ENCODE assay signal across 11 mouse cellular contexts in the genomic region with DNA sequence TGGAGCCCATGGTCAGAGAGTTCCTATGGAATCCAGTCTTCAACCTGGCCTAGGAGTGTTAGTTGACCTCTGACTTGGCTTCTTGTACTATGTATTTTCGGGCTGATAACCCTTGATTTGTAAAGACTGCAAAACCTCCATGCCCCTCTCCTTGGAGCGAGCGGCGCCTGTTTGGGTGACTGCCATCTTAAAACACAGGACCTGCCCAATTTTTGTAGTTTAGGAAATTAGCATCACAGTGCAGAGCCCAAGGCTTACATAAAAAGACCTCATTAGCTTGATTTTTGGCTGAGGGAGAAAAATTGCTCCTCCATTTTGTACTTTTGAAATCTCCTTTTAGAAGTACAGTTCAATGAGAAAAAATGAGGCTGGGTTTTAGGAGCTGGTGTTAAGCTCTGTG. TPM values are rescaled to one million over a fixed set of nuclear protein-coding genes. Genes with fewer than 3 reads are reported as not detected.
DNase-seq lines count a peak whose midpoint lies in the region; ATAC-seq and TF ChIP-seq lines count a peak whose summit lies in the region.
"Had no signal": no experiment of that assay in that cellular context is flagged by ENCODE, and none has a peak within 500 bp of the region (broad histone marks: within the 10 kb centered on the region; RNA-seq: fewer than 3 reads in every experiment).

No protein-coding gene starts in this region.

- WGBS in kidney, postnatal 0 days: 84% methylated on average over 4 of the region's 4 CpGs
- 79% methylated on average over 4 of the region's 4 CpGs for WGBS in embryonic facial prominence, embryonic 15.5 days
- WGBS in limb, embryonic 10.5 days: 87% methylated on average over 4 of the region's 4 CpGs
- WGBS in olfactory bulb, adult 2 months: 37% methylated on average over 4 of the region's 4 CpGs

- no peak for ATAC-seq in kidney, postnatal 0 days (replicated peaks; ENCODE audit: low FRiP score, low read depth)
- no peak for ATAC-seq in embryonic facial prominence, embryonic 15.5 days (ENCODE audit: insufficient number of reproducible peaks, low FRiP score, low TSS enrichment, low read depth)
- ATAC-seq: inflammation-experienced regulatory T-cells, adult 6 months; Patski had no signal

- TF ChIP-seq CTCF in kidney, postnatal 0 days (IDR thresholded peaks at IDR 0.05; ENCODE audit: low read depth): no peak
- no peak for TF ChIP-seq CTCF in olfactory bulb, adult 2 months (IDR thresholded peaks at IDR 0.05; ENCODE audit: insufficient read depth, low read depth, low read length)

- no peak for DNase-seq in kidney, postnatal 0 days (ENCODE audit: low spot score)
- no peak for DNase-seq in kidney, adult 9 months
- DNase-seq in limb, embryonic 10.5 days (ENCODE audit: low spot score): no peak
- no peak for DNase-seq in right cerebral cortex, postnatal 25 days
- no peak for DNase-seq in layer of hippocampus, postnatal 14 days (ENCODE audit: low spot score in 2 of 2)
- DNase-seq in cerebellum, adult 9-10 months: no peak
- DNase-seq: cerebellum, postnatal 10 days had no signal

- no peak for TF ChIP-seq POLR2A in olfactory bulb, adult 2 months (IDR thresholded peaks at IDR 0.05; ENCODE audit: insufficient read depth, low read depth, low read length)

- H3K4me1 ChIP-seq in kidney, postnatal 0 days (replicated peaks; ENCODE audit: insufficient read depth, low read length): peaks cover 13% of the 10 kb centered on the region; the same call in 1 of the 2 replicates
- H3K4me1 ChIP-seq in embryonic facial prominence, embryonic 15.5 days: peaks cover 25% of the 10 kb centered on the region
- peaks cover 44% of the 10 kb centered on the region for H3K4me1 ChIP-seq in limb, embryonic 10.5 days
- H3K4me1 ChIP-seq in olfactory bulb, adult 2 months (ENCODE audit: control insufficient read depth, insufficient read depth, low read length): peaks cover 13% of the 10 kb centered on the region

- H3K4me2 ChIP-seq in kidney, postnatal 0 days (ENCODE audit: low read length): peak overlapping the region; percentile 91; the same call in 1 of the 2 replicates
- H3K4me2 ChIP-seq in embryonic facial prominence, embryonic 15.5 days (replicated peaks): peak overlapping the region; percentile 71

- no peaks in the 10 kb centered on the region for H3K9me3 ChIP-seq in kidney, postnatal 0 days (replicated peaks; ENCODE audit: low read length)
- no peaks in the 10 kb centered on the region for H3K9me3 ChIP-seq in embryonic facial prominence, embryonic 15.5 days (replicated peaks)
- no peaks in the 10 kb centered on the region for H3K9me3 ChIP-seq in limb, embryonic 10.5 days (replicated peaks)

- no peak overlapping the region for H3K9ac ChIP-seq in kidney, postnatal 0 days (ENCODE audit: low read depth, low read length)
- H3K9ac ChIP-seq in embryonic facial prominence, embryonic 15.5 days: no peak overlapping the region

- H3K27me3 ChIP-seq in kidney, postnatal 0 days (ENCODE audit: insufficient read depth, low read length): no peaks in the 10 kb centered on the region
- no peaks in the 10 kb centered on the region; the same call in 1 of the 2 replicates for H3K27me3 ChIP-seq in embryonic facial prominence, embryonic 15.5 days
- no peaks in the 10 kb centered on the region for H3K27me3 ChIP-seq in limb, embryonic 10.5 days (ENCODE audit: low read depth, poor library complexity, severe bottlenecking)
- H3K27me3 ChIP-seq: Patski had no signal

- no peak overlapping the region; the same call in 1 of the 2 replicates for H3K4me3 ChIP-seq in kidney, postnatal 0 days (replicated peaks; ENCODE audit: low read depth, low read length)
- peak overlapping the region; percentile 90 for H3K4me3 ChIP-seq in embryonic facial prominence, embryonic 15.5 days (replicated peaks)
- peak overlapping the region; percentile 92 for H3K4me3 ChIP-seq in limb, embryonic 10.5 days
- H3K4me3 ChIP-seq in olfactory bulb, adult 2 months (ENCODE audit: insufficient read depth, low read depth, low read length): no peak overlapping the region

- H3K27ac ChIP-seq in kidney, postnatal 0 days: no peak overlapping the region
- H3K27ac ChIP-seq in embryonic facial prominence, embryonic 15.5 days (replicated peaks): no peak overlapping the region
- H3K27ac ChIP-seq in limb, embryonic 10.5 days: no peak overlapping the region
- H3K27ac ChIP-seq in olfactory bulb, adult 2 months (ENCODE audit: insufficient read depth, low read depth, low read length): peak overlapping the region; percentile 81

- peaks cover 11% of the 10 kb centered on the region; the same call in 1 of the 2 replicates for H3K36me3 ChIP-seq in kidney, postnatal 0 days (ENCODE audit: insufficient read depth, low read length)
- peaks cover 24% of the 10 kb centered on the region for H3K36me3 ChIP-seq in embryonic facial prominence, embryonic 15.5 days
- peaks cover 54% of the 10 kb centered on the region for H3K36me3 ChIP-seq in limb, embryonic 10.5 days

RNA-seq across cellular contexts. Expression of a gene that starts 2.2 kb away (rescaled TPM):
- 73.6 and 88.7 TPM in 2 replicates for polyA plus RNA-seq in kidney, postnatal 0 days (2015; fragmentation: Nextera tagmentation; extraction: Ambion mirVana)
- polyA plus RNA-seq in embryonic facial prominence, embryonic 15.5 days (2015; fragmentation: Nextera tagmentation; extraction: Ambion mirVana): 102 and 103 TPM in 2 replicates
- polyA plus RNA-seq in limb, embryonic 10.5 days (2016; fragmentation: Nextera tagmentation; extraction: Ambion mirVana): 290 and 298 TPM in 2 replicates
- 382 TPM in 1 of 2 replicates, not detected in the other for polyA plus RNA-seq in olfactory bulb, adult 2 months (2012; ENCODE audit: insufficient read depth, insufficient read length, low replicate concordance, missing spikeins)
- 1 to 10 TPM; 5.2 to 6.7 TPM for total RNA-seq in layer of hippocampus, postnatal 14 days (2021)

Comparison
In these comparisons a context has a peak if more than half of its experiments do, and no peak if none do; other contexts are left out.
1. H3K4me3 ChIP-seq: peak in embryonic facial prominence, embryonic 15.5 days (single experiment) and limb, embryonic 10.5 days (single experiment); none in kidney, postnatal 0 days (single experiment) and olfactory bulb, adult 2 months (single experiment).